Comparison of ENCODE assay signal across 21 mouse cellular contexts in the genomic region with DNA sequence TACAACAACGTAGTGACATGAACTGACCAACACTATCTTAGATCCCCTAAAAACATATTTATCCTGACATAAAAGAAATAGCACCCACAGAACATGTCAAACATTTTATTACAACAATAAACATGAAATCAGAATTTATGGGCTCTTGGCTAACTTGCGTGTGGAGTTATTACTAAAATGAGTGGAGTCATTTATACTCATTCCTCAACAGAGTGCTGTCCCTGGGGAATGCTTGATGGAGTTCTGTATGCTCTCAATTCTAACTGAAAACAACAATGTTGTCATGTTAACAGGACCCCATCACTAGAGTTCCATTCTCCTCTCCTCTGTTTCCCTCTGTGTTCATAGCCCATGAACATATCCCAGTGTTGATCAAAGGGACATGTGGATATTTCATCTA.
DNase-seq lines count a peak whose midpoint lies in the region; ATAC-seq lines count a peak whose summit lies in the region.
"Had no signal": no experiment of that assay in that cellular context is flagged by ENCODE, and none has a peak within 500 bp of the region (broad histone marks: within the 10 kb centered on the region; RNA-seq: fewer than 3 reads in every experiment).

No protein-coding gene starts in this region.

- peak; percentile 9 for DNase-seq in kidney, adult 9 months
- peak; percentile 51 for DNase-seq in kidney, postnatal 10 days
- DNase-seq: adrenal gland, adult 2 months; adrenal gland, postnatal 10 days; adrenal gland, postnatal 25 days; cerebellum, adult 11 months; cerebellum, adult 18-20 months; cerebellum, adult 8-10 months; cerebellum, adult 9-11 months; cerebellum, postnatal 14 days; cerebellum, postnatal 36 days; embryo, embryonic 11 days had no signal

- H3K27me3 ChIP-seq in kidney, embryonic 14.5 days (ENCODE audit: control insufficient read depth, insufficient read depth, low read length), result no peaks in the 10 kb centered on the region
- no peaks in the 10 kb centered on the region for H3K27me3 ChIP-seq in kidney, embryonic 16.5 days (ENCODE audit: insufficient read depth, low read length)
- H3K27me3 ChIP-seq: embryonic facial prominence, embryonic 13.5 days; embryonic facial prominence, embryonic 15.5 days had no signal

- H3K4me3 ChIP-seq in kidney, embryonic 14.5 days (ENCODE audit: low read length), result no peak overlapping the region
- no peak overlapping the region for H3K4me3 ChIP-seq in kidney, embryonic 16.5 days (ENCODE audit: low read length)
- H3K4me3 ChIP-seq: embryonic facial prominence, embryonic 13.5 days; embryonic facial prominence, embryonic 15.5 days; erythroblast, embryonic 14.5 days; forebrain, embryonic 10.5 days; forebrain, embryonic 12.5 days had no signal

- ATAC-seq in kidney, embryonic 14.5 days (ENCODE audit: low FRiP score, low TSS enrichment), result no peak
- ATAC-seq in kidney, embryonic 16.5 days (ENCODE audit: low FRiP score, low TSS enrichment), result no peak
- ATAC-seq: forebrain, embryonic 14.5 days; forebrain, embryonic 16.5 days had no signal

- 0 out of 2 replicates have a peak, but pooled peaks cover 3% of the 10 kb centered on the region for H3K4me1 ChIP-seq in kidney, embryonic 14.5 days (ENCODE audit: control insufficient read depth, insufficient read depth, low read length)
- 0 out of 2 replicates have a peak, but pooled peaks cover 2% of the 10 kb centered on the region for H3K4me1 ChIP-seq in kidney, embryonic 16.5 days (ENCODE audit: insufficient read depth, low read length)
- H3K4me1 ChIP-seq: embryonic facial prominence, embryonic 15.5 days; forebrain, embryonic 12.5 days had no signal

- no peak overlapping the region for H3K27ac ChIP-seq in kidney, embryonic 14.5 days (ENCODE audit: low read depth, low read length)
- H3K27ac ChIP-seq in kidney, embryonic 16.5 days (ENCODE audit: low read length), result no peak overlapping the region
- H3K27ac ChIP-seq: embryonic facial prominence, embryonic 13.5 days; forebrain, embryonic 10.5 days; forebrain, embryonic 12.5 days had no signal

- WGBS in kidney, embryonic 14.5 days, result 67% methylated on average over 2 of the region's 2 CpGs
- WGBS in kidney, embryonic 16.5 days, result 62% methylated on average over 2 of the region's 2 CpGs

- no peaks in the 10 kb centered on the region for H3K36me3 ChIP-seq in kidney, embryonic 14.5 days (ENCODE audit: control insufficient read depth, insufficient read depth, low read length)
- no peaks in the 10 kb centered on the region for H3K36me3 ChIP-seq in kidney, embryonic 16.5 days (ENCODE audit: insufficient read depth, low read length)
- H3K36me3 ChIP-seq: embryonic facial prominence, embryonic 13.5 days; embryonic facial prominence, embryonic 15.5 days; forebrain, embryonic 10.5 days; forebrain, embryonic 12.5 days had no signal

- H3K4me2 ChIP-seq in kidney, embryonic 14.5 days (replicated peaks; ENCODE audit: low read depth, low read length), result no peak overlapping the region
- H3K4me2 ChIP-seq in kidney, embryonic 16.5 days (replicated peaks; ENCODE audit: low read depth, low read length), result no peak overlapping the region
- H3K4me2 ChIP-seq: embryonic facial prominence, embryonic 13.5 days; embryonic facial prominence, embryonic 15.5 days; forebrain, embryonic 12.5 days had no signal

- H3K9ac ChIP-seq in kidney, embryonic 14.5 days (ENCODE audit: low read depth, low read length), result no peak overlapping the region
- no peak overlapping the region for H3K9ac ChIP-seq in kidney, embryonic 16.5 days (replicated peaks; ENCODE audit: low read length)
- H3K9ac ChIP-seq: embryonic facial prominence, embryonic 13.5 days; embryonic facial prominence, embryonic 15.5 days; forebrain, embryonic 12.5 days had no signal

- H3K9me3 ChIP-seq in kidney, embryonic 14.5 days (ENCODE audit: control insufficient read depth, low read length), result no peaks in the 10 kb centered on the region
- no peaks in the 10 kb centered on the region for H3K9me3 ChIP-seq in kidney, embryonic 16.5 days (ENCODE audit: low read length)
- H3K9me3 ChIP-seq: embryonic facial prominence, embryonic 13.5 days; embryonic facial prominence, embryonic 15.5 days; forebrain, embryonic 10.5 days; forebrain, embryonic 12.5 days had no signal
